Mouse (Mus musculus): ENCODE data around the gene Gm20479.

The Gm20479 gene

GRCm38 (mm10) chr7:27356861-27357594 lies at the start of gene Gm20479:
Gm20479 (minus strand) TSS chr7:27357419.
- no peak for DNase-seq (ENCODE audit: low read depth, low spot score)

- no peak for DNase-seq (ENCODE audit: low read depth, low spot score)
Observed at GRCm38 (mm10) chr7:27406481-27406880, 49.3 kb upstream of the Gm20479 start.

GRCm38 (mm10) chr7:27404203-27404942 lies 47.2 kb upstream of the Gm20479 start:
- no peak for DNase-seq (ENCODE audit: low read depth, low spot score)

GRCm38 (mm10) chr7:27402675-27403074 lies 45.5 kb upstream of the Gm20479 start:
- DNase-seq (ENCODE audit: low read depth, low spot score) = no peak

GRCm38 (mm10) chr7:27400545-27400944 lies 43.3 kb upstream of the Gm20479 start:
- no peak for DNase-seq (ENCODE audit: low read depth, low spot score)

- DNase-seq (ENCODE audit: low read depth, low spot score) = no peak
Observed at GRCm38 (mm10) chr7:27397048-27397949, 40.1 kb upstream of the Gm20479 start.

GRCm38 (mm10) chr7:27396184-27397047 lies 39.2 kb upstream of the Gm20479 start:
- DNase-seq (ENCODE audit: low read depth, low spot score) = no peak

- DNase-seq (ENCODE audit: low read depth, low spot score) = no peak
Observed at GRCm38 (mm10) chr7:27395521-27396183, 38.4 kb upstream of the Gm20479 start.

GRCm38 (mm10) chr7:27391416-27391815 lies 34.2 kb upstream of the Gm20479 start:
- no peak for DNase-seq (ENCODE audit: low read depth, low spot score)

- DNase-seq (ENCODE audit: low read depth, low spot score) = no peak
Observed at GRCm38 (mm10) chr7:27389213-27389612, 32.0 kb upstream of the Gm20479 start.

- no peak for DNase-seq (ENCODE audit: low read depth, low spot score)
Observed at GRCm38 (mm10) chr7:27384731-27385130, 27.5 kb upstream of the Gm20479 start.

GRCm38 (mm10) chr7:27384134-27384533 lies 26.9 kb upstream of the Gm20479 start:
- DNase-seq (ENCODE audit: low read depth, low spot score) = no peak

- DNase-seq (ENCODE audit: low read depth, low spot score) = no peak
Observed at GRCm38 (mm10) chr7:27383233-27383632, 26.0 kb upstream of the Gm20479 start.

GRCm38 (mm10) chr7:27381560-27381959 lies 24.3 kb upstream of the Gm20479 start:
- no peak for DNase-seq (ENCODE audit: low read depth, low spot score)

GRCm38 (mm10) chr7:27381009-27381408 lies 23.8 kb upstream of the Gm20479 start:
- no peak for DNase-seq (ENCODE audit: low read depth, low spot score)

GRCm38 (mm10) chr7:27379836-27380235 lies 22.6 kb upstream of the Gm20479 start:
- DNase-seq (ENCODE audit: low read depth, low spot score) = no peak

- DNase-seq (ENCODE audit: low read depth, low spot score) = no peak
Observed at GRCm38 (mm10) chr7:27378431-27378830, 21.2 kb upstream of the Gm20479 start.

- DNase-seq (ENCODE audit: low read depth, low spot score) = no peak
Observed at GRCm38 (mm10) chr7:27375274-27375673, 18.1 kb upstream of the Gm20479 start.

- no peak for DNase-seq (ENCODE audit: low read depth, low spot score)
Observed at GRCm38 (mm10) chr7:27371715-27372462, 14.7 kb upstream of the Gm20479 start.

- no peak for DNase-seq (ENCODE audit: low read depth, low spot score)
Observed at GRCm38 (mm10) chr7:27369111-27369510, 11.9 kb upstream of the Gm20479 start.
